Mouse (Mus musculus) liver, embryonic 16.5 days (tissue): ENCODE results near the gene Nudt4. TPM values are rescaled to one million over a fixed set of nuclear protein-coding genes. Genes with fewer than 3 reads are reported as not detected.

Experiments used
- ATAC-seq: fragments of 200-750 bp; cut with Nextera tagmentation; 2 replicates; pipeline ENCODE4 v1.8.0; 2017; ENCODE audit warnings: low read depth, mild to moderate bottlenecking, moderate number of reproducible peaks, moderate library complexity
- H3K27ac ChIP-seq: fragments of 300-500 bp; sonication (generic); 2 replicates; pipeline ENCODE4 v1.5.1; 2014; ENCODE audit warnings: mild to moderate bottlenecking, low read length
- H3K27me3 ChIP-seq: fragments of 300-500 bp; sonication (generic); 2 replicates; pipeline ENCODE4 v1.6.1; 2014; ENCODE audit warnings: low read depth, low read length, mixed read lengths; ENCODE audit not compliant: control insufficient read depth, insufficient read depth
- H3K36me3 ChIP-seq: fragments of 300-500 bp; sonication (generic); 2 replicates; pipeline ENCODE4 v1.6.1; 2014; ENCODE audit warnings: mild to moderate bottlenecking; ENCODE audit not compliant: control insufficient read depth, insufficient read depth
- H3K4me1 ChIP-seq: fragments of 300-500 bp; sonication (generic); 2 replicates; pipeline ENCODE4 v1.6.1; 2014; ENCODE audit warnings: low read depth, low read length, mixed read lengths; ENCODE audit not compliant: control insufficient read depth
- H3K4me2 ChIP-seq: fragments of 300-500 bp; sonication (generic); 2 replicates; pipeline ENCODE4 v1.6.1; 2014; ENCODE audit warnings: low read depth, low read length, mixed read lengths
- H3K4me3 ChIP-seq: fragments of 300-500 bp; sonication (generic); 2 replicates; pipeline ENCODE4 v1.5.1; 2014; ENCODE audit warnings: low read depth, mild to moderate bottlenecking, low read length
- H3K9ac ChIP-seq: fragments of 300-500 bp; sonication (generic); 2 replicates; pipeline ENCODE4 v1.6.1; 2014; ENCODE audit warnings: low read depth, low read length
- H3K9me3 ChIP-seq: fragments of 300-500 bp; sonication (generic); replicated peaks from 2 replicates; pipeline ENCODE4 v1.6.1; 2016; ENCODE audit warnings: low read length; ENCODE audit not compliant: control insufficient read depth
- WGBS: fragments of 180-500 bp; shearing (Covaris S2); extraction: QIAGEN DNeasy Blood & Tissue Kit; methylation state at CpG from one replicate; pipeline ENCODE4 v1.1.7; 2014; ENCODE audit not compliant: insufficient replicate concordance; 5-methylcytosine and 5-hydroxymethylcytosine counted together
- polyA plus RNA-seq: library from polyadenylated mRNA; unstranded; fragments of >200 nt; fragmentation: Nextera tagmentation; extraction: Ambion mirVana; gene quantifications from 2 replicates; pipeline ENCODE4 v1.2.1, GENCODE M21; 2015

Gene Nudt4
- polyA plus RNA-seq, 1 experiment from 2014 or later: 79.2 TPM

DNA sequence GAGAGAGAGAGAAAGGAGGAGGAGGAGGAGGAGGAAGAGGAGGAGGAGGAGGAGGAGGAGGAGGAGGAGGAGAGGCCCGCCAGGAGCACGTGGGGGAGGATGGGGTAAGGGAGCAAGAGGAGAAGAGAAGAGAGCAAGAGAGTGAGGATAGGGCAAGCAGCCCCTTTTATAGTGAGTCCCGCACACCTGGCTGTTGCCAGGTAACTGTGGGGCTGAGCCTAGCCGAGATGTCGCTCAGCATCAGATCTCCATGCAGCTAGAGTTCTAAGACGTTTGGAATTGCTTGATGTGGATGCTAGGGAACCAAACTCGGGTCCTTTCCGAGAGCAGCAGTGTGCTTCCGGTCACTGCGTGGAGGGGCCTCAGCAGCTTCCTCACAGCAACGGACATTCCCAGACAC, 30.5 kb upstream of the Nudt4 start:
- Histone ChIP-seq H3K9me3 (no peaks in the 10 kb centered on the region), H3K27me3 (no peaks in the 10 kb centered on the region; the same call in 1 of the 2 replicates), H3K27ac (no peak overlapping the region), H3K36me3 (no peaks in the 10 kb centered on the region), H3K4me1 (peaks cover 3% of the 10 kb centered on the region), H3K4me3 (no peak overlapping the region), H3K9ac (no peak overlapping the region), H3K4me2 (no peak overlapping the region)
- no peak for ATAC-seq
- WGBS: 58% methylated on average over 11 of the region's 11 CpGs

DNA sequence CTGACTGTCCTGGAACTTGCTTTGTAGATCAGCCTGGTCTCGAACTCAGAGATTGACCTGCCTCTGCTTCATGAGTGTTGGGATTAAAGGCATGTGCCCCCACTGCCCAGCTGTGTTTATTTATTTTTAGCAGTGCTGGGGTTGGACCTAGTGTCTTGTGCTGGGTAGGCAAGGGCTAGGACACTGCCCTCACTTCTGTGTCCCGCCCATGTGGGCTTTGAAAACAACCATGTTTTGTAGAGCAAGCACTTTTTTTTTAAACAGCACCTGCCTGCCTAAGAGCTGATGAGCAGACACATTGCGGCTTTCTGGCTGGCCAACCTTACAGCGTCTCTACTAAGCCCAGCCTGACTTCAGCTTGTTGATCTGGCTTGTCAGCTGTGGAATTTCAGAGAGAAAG, 27.3 kb upstream of the Nudt4 start:
- 57% methylated on average over 4 of the region's 4 CpGs for WGBS
- no peak overlapping the region for H3K4me3 ChIP-seq
- H3K27ac ChIP-seq: no peak overlapping the region
- no peaks in the 10 kb centered on the region; the same call in 1 of the 2 replicates for H3K27me3 ChIP-seq
- H3K4me2 ChIP-seq: no peak overlapping the region
- no peak overlapping the region for H3K9ac ChIP-seq
- H3K36me3 ChIP-seq: no peaks in the 10 kb centered on the region
- no peaks in the 10 kb centered on the region; the same call in 1 of the 2 replicates for H3K9me3 ChIP-seq
- ATAC-seq: no peak
- peaks cover 3% of the 10 kb centered on the region for H3K4me1 ChIP-seq

DNA sequence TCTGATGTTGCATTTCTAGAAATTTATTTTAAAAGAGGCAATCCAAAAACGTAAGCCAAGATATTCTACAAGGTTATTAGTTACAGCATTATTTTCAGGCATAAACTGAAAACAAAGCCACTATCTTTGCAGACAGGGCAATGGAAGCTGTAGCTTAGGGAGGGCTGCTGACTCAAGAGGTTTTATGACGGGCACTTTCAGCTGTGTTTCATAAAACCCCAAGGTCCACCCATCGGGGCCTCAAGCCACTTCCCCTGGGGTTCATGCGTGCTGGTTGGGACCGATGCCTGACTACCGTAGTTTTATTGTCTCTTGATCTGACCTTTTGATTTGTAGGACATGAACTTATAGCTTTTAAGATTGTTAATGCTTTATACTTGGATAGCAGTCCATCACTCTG, 26.2 kb upstream of the Nudt4 start:
- Histone ChIP-seq H3K27me3 (no peaks in the 10 kb centered on the region; the same call in 1 of the 2 replicates), H3K36me3 (no peaks in the 10 kb centered on the region), H3K27ac (no peak overlapping the region), H3K4me3 (no peak overlapping the region), H3K9me3 (no peaks in the 10 kb centered on the region; the same call in 1 of the 2 replicates), H3K4me1 (no peaks in the 10 kb centered on the region; the same call in 1 of the 2 replicates), H3K9ac (no peak overlapping the region), H3K4me2 (no peak overlapping the region)
- 48% methylated on average over 6 of the region's 6 CpGs for WGBS
- ATAC-seq: no peak

DNA sequence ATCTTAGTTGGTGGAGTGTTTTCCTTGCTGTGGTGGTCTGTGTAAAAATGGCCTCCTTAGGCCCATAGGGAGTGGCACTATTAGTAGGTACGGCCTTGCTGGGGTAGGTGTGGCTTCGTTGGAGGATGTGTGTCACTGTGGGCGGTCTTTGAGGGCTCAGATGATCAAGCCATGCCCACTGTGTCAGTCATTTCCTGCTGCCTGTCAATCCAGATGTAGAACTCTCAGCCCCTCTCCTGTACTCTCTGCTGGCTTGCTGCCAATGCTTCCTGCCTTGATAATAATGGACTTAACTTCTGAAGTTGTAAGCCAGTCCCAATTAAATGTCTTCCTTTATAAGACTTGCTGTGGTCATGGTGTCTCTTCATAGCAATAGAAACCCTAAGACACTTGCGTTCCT, 25.2 kb upstream of the Nudt4 start:
- WGBS: 74% methylated on average over 4 of the region's 4 CpGs
- Histone ChIP-seq H3K9me3 (no peaks in the 10 kb centered on the region; the same call in 1 of the 2 replicates), H3K27ac (no peak overlapping the region), H3K36me3 (no peaks in the 10 kb centered on the region), H3K4me2 (no peak overlapping the region), H3K4me1 (no peaks in the 10 kb centered on the region), H3K9ac (no peak overlapping the region), H3K4me3 (no peak overlapping the region), H3K27me3 (no peaks in the 10 kb centered on the region)
- no peak for ATAC-seq

DNA sequence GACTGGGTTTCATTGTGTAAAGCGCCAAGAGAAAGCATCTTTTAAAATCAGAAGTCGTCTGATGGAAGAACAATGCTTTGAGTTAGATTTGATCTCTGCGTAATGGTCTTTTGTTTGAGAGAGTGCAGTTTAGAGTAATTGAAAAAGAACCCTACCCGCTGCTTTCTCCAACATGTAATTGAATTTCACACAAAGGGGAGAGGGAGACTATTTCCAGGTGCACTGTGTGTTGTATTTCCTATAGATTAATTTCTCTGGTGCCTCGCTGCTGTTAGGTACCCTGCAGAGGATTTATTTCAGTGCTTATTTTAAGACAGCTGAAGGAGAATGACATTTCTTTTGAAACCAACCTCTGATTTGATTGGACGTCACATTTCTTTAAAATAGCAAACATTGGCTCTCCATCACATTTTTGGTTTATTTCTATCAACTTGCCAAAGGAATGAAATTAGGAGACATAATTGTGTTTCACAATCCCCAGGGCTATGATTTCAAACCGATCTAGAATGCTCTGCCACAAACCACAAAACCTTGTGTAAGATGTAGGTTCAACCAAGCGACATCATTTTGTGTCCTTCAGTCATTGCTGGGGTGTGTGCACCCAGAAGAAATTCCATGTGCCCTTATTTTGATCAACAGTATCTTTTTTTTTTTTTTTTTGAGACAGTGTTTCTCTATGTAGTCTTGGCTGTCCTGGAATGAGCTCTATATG, 23.7 kb upstream of the Nudt4 start:
- H3K4me3 ChIP-seq: no peak overlapping the region
- no peak overlapping the region for H3K9ac ChIP-seq
- no peaks in the 10 kb centered on the region for H3K4me1 ChIP-seq
- no peak overlapping the region for H3K27ac ChIP-seq
- ATAC-seq: no peak
- H3K36me3 ChIP-seq: no peaks in the 10 kb centered on the region
- H3K4me2 ChIP-seq: no peak overlapping the region
- no peaks in the 10 kb centered on the region for H3K27me3 ChIP-seq
- WGBS: 57% methylated on average over 8 of the region's 8 CpGs
- no peaks in the 10 kb centered on the region; the same call in 1 of the 2 replicates for H3K9me3 ChIP-seq

DNA sequence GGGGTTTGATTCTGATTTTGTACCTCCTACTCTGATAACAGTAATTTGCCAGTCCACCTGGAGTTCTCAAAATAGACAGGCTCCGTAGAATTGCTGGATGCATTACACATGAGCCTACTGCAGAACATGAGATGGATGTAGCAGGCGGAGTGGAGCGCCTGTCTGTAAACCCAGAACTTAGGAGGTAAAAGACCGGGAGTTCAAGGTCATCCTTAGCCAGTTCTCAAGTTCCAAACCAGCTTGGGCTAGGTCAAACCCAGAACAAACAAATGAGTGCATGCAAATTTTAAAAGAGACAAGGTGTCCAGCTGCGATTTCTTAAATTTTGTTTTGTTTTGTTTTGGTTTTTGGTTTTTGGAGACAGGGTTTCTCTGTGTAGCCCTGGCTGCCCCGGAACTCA, 21.6 kb upstream of the Nudt4 start:
- 74% methylated on average over 6 of the region's 6 CpGs for WGBS
- Histone ChIP-seq H3K4me1 (no peaks in the 10 kb centered on the region), H3K27me3 (no peaks in the 10 kb centered on the region), H3K27ac (no peak overlapping the region), H3K4me2 (no peak overlapping the region), H3K9me3 (no peaks in the 10 kb centered on the region; the same call in 1 of the 2 replicates), H3K36me3 (no peaks in the 10 kb centered on the region), H3K9ac (no peak overlapping the region), H3K4me3 (no peak overlapping the region)
- no peak for ATAC-seq

DNA sequence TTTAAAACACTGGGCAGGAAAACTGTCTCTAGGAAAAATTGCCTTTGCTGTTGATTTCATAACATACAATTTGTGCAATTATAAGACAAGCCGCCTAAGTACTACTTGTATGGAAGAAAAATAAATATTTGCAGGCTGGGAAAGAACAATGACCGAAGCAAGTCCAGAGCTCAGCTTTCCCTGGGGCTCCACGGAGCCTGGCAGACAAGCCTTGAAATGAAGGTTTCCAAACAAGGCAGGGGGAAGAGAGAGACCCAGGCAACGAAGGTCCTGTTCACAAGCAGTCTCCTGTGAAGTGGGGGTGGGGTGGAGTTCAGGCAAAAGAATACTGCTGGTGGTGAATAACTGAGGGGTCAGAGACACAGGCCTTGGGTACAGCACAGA, 13.6 kb upstream of the Nudt4 start:
- 47% methylated on average over 4 of the region's 4 CpGs for WGBS

DNA sequence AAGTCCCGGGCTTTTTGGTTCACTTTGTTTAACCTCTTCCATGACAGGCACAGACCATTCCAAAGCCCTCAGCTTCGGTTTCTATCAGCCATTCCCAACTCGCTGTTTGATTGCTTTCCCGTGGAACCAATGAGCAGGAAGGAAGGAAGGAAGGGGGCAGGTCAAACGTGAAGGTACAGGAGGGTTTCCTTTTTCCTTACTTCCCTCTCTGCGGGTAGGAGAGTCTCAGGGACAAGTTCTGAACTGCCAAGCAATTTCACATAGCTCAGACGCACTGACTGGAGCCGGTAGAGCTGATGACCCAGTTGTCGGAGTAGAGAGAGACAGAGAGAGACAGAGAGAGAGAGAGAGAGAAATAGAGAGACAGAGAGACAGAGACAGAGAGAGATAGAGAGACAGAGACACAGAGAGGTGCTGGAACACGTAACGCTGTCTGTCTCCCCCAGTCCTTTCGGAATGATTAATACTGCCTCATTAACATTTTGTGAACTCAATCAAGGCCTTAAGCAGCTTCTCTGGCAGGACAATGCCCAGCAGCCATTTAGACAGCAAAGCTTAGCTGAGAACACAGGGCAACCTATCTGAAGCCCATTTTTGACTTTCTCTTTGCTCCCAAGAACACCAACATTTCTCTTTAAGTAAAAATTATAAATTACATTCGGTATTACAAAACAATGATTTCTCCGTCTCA, 13.1 kb upstream of the Nudt4 start:
- H3K9me3 ChIP-seq: no peaks in the 10 kb centered on the region
- no peak overlapping the region for H3K4me3 ChIP-seq
- no peak overlapping the region for H3K27ac ChIP-seq
- H3K4me1 ChIP-seq: no peaks in the 10 kb centered on the region; the same call in none of the 2 replicates
- H3K27me3 ChIP-seq: no peaks in the 10 kb centered on the region
- no peaks in the 10 kb centered on the region for H3K36me3 ChIP-seq
- no peak for ATAC-seq
- no peak overlapping the region for H3K9ac ChIP-seq
- 40% methylated on average over 14 of the region's 14 CpGs for WGBS
- no peak overlapping the region for H3K4me2 ChIP-seq

More for the DNA sequence above, 13.6 kb upstream of the Nudt4 start:
- Histone ChIP-seq H3K9ac (no peak overlapping the region), H3K27ac (0 out of 2 replicates have a peak overlapping the region, but pooled peaks have one; percentile 9), H3K4me2 (no peak overlapping the region), H3K4me3 (no peak overlapping the region), H3K9me3 (no peaks in the 10 kb centered on the region), H3K27me3 (no peaks in the 10 kb centered on the region), H3K36me3 (no peaks in the 10 kb centered on the region), H3K4me1 (no peaks in the 10 kb centered on the region; the same call in none of the 2 replicates)
- no peak for ATAC-seq

DNA sequence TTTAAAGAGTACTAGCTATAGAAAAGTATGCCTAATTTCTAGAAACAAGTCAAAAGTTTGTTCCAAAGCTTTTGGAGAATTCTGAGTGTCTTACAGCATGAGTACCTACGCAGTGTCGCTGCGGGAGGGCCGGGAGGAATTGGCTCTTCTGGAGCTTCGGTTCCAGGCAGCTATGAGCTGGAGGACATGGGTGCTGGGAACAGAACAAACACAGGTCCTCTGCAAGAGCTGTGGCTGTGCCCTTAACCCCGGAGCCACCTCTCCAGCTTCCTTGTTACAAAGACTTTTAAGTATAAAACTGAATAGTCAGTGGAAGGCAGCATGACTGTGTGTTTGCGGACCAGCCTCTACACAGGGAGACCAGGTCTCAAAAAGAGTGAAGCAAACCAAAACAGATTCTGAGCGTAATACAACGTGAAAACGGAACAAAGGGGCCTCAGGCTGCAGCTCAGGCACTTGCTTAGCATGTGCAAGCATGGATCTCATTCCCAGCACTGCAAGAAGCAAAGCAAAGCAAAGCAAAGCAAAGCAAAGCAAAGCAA, 12.0 kb upstream of the Nudt4 start:
- no peak for ATAC-seq

More for the DNA sequence above, 12.0 kb upstream of the Nudt4 start:
- Histone ChIP-seq H3K4me2 (no peak overlapping the region), H3K4me1 (no peaks in the 10 kb centered on the region; the same call in none of the 2 replicates), H3K9me3 (no peaks in the 10 kb centered on the region), H3K36me3 (no peaks in the 10 kb centered on the region), H3K27ac (no peak overlapping the region), H3K4me3 (no peak overlapping the region), H3K9ac (no peak overlapping the region), H3K27me3 (no peaks in the 10 kb centered on the region)
- 64% methylated on average over 10 of the region's 10 CpGs for WGBS
